Mouse (Mus musculus): Measurements from ENCODE around the gene Tmem171. TPM values are rescaled to one million over a fixed set of nuclear protein-coding genes. Genes with fewer than 3 reads are reported as not detected.

Gene Tmem171
- polyA plus RNA-seq, 1 experiment: not detected

GRCm38 (mm10) chr13:98683412-98683811 is 11.2 kb downstream of the Tmem171 start:
- no peaks in the 10 kb centered on the region for H3K36me3 ChIP-seq (replicated peaks; ENCODE audit: low read length)
- peaks cover 18% of the 10 kb centered on the region for H3K27me3 ChIP-seq (replicated peaks)

DNA sequence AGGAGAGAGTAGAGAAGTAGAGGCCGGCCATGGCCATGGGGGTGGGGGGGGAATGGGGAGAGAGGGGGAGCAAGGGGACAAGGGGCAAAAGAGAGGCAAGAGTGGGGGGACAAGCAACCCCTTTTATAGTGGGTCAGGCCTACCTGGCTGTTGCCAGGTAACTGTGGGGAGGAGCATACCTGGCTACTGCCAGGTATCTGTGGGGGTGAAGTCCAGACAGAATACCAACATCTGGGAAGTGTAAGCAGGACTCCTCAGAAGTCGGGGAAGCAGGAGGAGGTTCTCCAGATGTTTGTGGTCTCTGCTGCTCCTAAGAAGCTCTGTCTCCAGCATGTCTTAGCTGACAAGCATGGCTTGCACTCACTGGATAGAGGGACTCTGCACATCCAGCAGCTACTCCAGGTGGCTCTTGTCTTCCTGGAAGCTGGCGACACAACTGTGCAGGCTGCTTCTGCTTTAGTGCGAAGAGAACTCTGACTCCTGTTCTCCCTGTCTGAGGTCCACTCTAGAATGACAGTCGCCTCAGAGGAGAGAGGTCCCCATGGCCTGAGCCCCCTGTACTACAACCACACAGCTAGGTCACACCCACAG is 14.1 kb downstream of the Tmem171 start:
- no peaks in the 10 kb centered on the region for H3K36me3 ChIP-seq (replicated peaks; ENCODE audit: low read length)
- H3K27me3 ChIP-seq (replicated peaks): peaks cover 16% of the 10 kb centered on the region
- no peaks in the 10 kb centered on the region for H3K9me3 ChIP-seq
- TF ChIP-seq FLI1 (IDR thresholded peaks at IDR 0.05; ENCODE audit: low read length): no peak
- no peak for TF ChIP-seq GATA1 (IDR thresholded peaks at IDR 0.05; ENCODE audit: borderline replicate concordance, low read length)
- no peaks in the 10 kb centered on the region for H3K4me1 ChIP-seq
- H3K4me3 ChIP-seq (replicated peaks): no peak overlapping the region

More at GRCm38 (mm10) chr13:98683412-98683811, 11.2 kb downstream of the Tmem171 start:
- H3K9me3 ChIP-seq: no peaks in the 10 kb centered on the region
- no peaks in the 10 kb centered on the region for H3K4me1 ChIP-seq
- H3K4me3 ChIP-seq (replicated peaks): no peak overlapping the region
- TF ChIP-seq GATA1 (IDR thresholded peaks at IDR 0.05; ENCODE audit: borderline replicate concordance, low read length): no peak
- no peak for TF ChIP-seq FLI1 (IDR thresholded peaks at IDR 0.05; ENCODE audit: low read length)

- H3K4me3 ChIP-seq (replicated peaks): no peak overlapping the region
- no peaks in the 10 kb centered on the region for H3K36me3 ChIP-seq (replicated peaks; ENCODE audit: low read length)
- H3K4me1 ChIP-seq: no peaks in the 10 kb centered on the region
- H3K9me3 ChIP-seq: no peaks in the 10 kb centered on the region
- TF ChIP-seq GATA1 (IDR thresholded peaks at IDR 0.05; ENCODE audit: borderline replicate concordance, low read length) (no peak), FLI1 (IDR thresholded peaks at IDR 0.05; ENCODE audit: low read length) (no peak)
- H3K27me3 ChIP-seq (replicated peaks): peaks cover 16% of the 10 kb centered on the region
Observed at GRCm38 (mm10) chr13:98679631-98680041, 15.0 kb downstream of the Tmem171 start.

GRCm38 (mm10) chr13:98679230-98679629 is 15.4 kb downstream of the Tmem171 start:
- Histone ChIP-seq H3K36me3 (replicated peaks; ENCODE audit: low read length) (no peaks in the 10 kb centered on the region), H3K4me3 (replicated peaks) (no peak overlapping the region), H3K27me3 (replicated peaks) (peaks cover 16% of the 10 kb centered on the region), H3K4me1 (no peaks in the 10 kb centered on the region), H3K9me3 (no peaks in the 10 kb centered on the region)
- TF ChIP-seq GATA1 (IDR thresholded peaks at IDR 0.05; ENCODE audit: borderline replicate concordance, low read length) (no peak), FLI1 (IDR thresholded peaks at IDR 0.05; ENCODE audit: low read length) (no peak)

DNA sequence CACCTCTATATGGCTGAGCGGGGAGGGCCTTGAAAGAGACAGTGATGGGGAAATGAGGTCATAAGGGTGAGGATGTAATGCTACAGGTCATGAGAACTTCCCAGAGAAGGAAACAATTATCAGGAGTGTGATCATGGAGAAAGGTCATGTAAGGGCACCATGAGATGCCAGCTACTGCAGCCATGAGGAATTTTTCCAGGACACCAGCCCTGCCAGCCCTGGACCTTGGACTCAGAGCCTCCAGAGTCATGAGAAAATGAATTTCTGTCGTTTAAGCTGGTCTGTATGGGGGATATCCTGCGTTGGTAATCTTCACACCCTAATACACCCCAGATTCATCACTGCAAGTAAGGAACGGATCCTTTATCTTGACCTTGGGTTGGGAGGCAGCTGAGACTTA is 20.7 kb downstream of the Tmem171 start:
- Histone ChIP-seq H3K27me3 (replicated peaks) (peaks cover 2% of the 10 kb centered on the region), H3K4me3 (replicated peaks) (no peak overlapping the region), H3K36me3 (replicated peaks; ENCODE audit: low read length) (no peaks in the 10 kb centered on the region), H3K4me1 (no peaks in the 10 kb centered on the region), H3K9me3 (peaks cover 11% of the 10 kb centered on the region)
- TF ChIP-seq FLI1 (IDR thresholded peaks at IDR 0.05; ENCODE audit: low read length) (no peak), GATA1 (IDR thresholded peaks at IDR 0.05; ENCODE audit: borderline replicate concordance, low read length) (no peak)

GRCm38 (mm10) chr13:98669296-98669695 is 25.3 kb downstream of the Tmem171 start:
- TF ChIP-seq FLI1 (IDR thresholded peaks at IDR 0.05; ENCODE audit: low read length): no peak
- no peak for TF ChIP-seq GATA1 (IDR thresholded peaks at IDR 0.05; ENCODE audit: borderline replicate concordance, low read length)
- H3K4me1 ChIP-seq: no peaks in the 10 kb centered on the region
- peaks cover 11% of the 10 kb centered on the region for H3K9me3 ChIP-seq
- H3K36me3 ChIP-seq (replicated peaks; ENCODE audit: low read length): no peaks in the 10 kb centered on the region
- H3K27me3 ChIP-seq (replicated peaks): no peaks in the 10 kb centered on the region
- no peak overlapping the region for H3K4me3 ChIP-seq (replicated peaks)

DNA sequence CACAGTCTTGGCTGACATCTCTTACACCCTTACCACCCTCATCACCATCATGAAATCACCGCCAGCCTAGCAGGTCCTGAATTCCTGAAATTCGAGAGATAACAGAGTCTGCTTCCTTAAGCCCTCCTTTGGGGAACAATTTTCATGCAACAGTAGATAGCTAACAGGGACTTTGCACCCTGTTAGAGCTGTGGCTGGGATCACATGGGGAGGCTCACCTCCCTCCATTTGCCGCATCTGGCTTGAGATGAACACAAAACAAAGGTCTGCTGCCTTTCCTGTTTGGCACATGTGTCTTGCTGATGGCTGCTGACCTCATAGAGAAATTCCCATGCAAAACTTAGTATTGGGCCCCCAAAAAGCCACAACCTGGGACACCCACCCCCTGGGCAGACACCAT is 27.3 kb downstream of the Tmem171 start:
- no peak for TF ChIP-seq GATA1 (IDR thresholded peaks at IDR 0.05; ENCODE audit: borderline replicate concordance, low read length)
- TF ChIP-seq FLI1 (IDR thresholded peaks at IDR 0.05; ENCODE audit: low read length): no peak
- Histone ChIP-seq H3K4me3 (replicated peaks) (no peak overlapping the region), H3K4me1 (no peaks in the 10 kb centered on the region)

DNA sequence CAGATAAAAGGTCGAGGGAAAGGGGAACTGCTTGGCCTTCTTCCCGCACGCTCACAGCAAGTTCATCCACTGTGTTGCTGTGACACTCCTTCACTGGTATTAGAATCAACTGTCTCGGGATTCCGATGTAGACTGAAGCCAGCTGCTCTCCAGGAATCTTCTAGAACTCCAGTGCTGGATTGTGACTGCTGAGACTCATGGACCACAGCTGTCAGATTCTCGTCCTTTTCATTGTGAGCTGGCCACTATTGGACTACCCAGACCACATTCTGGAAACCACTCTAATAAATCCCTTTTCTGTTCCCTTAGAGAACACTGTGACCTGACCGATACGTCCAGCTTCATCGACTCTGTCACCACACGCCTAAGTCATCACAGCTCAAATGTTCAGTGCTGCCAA is 29.4 kb downstream of the Tmem171 start:
- TF ChIP-seq GATA1 (IDR thresholded peaks at IDR 0.05; ENCODE audit: borderline replicate concordance, low read length) (no peak), FLI1 (IDR thresholded peaks at IDR 0.05; ENCODE audit: low read length) (no peak)
- Histone ChIP-seq H3K9me3 (peaks cover 15% of the 10 kb centered on the region), H3K4me3 (replicated peaks) (no peak overlapping the region), H3K4me1 (no peaks in the 10 kb centered on the region), H3K27me3 (replicated peaks) (no peaks in the 10 kb centered on the region), H3K36me3 (replicated peaks; ENCODE audit: low read length) (no peaks in the 10 kb centered on the region)

More for the DNA sequence above, 27.3 kb downstream of the Tmem171 start:
- Histone ChIP-seq H3K27me3 (replicated peaks) (no peaks in the 10 kb centered on the region), H3K36me3 (replicated peaks; ENCODE audit: low read length) (no peaks in the 10 kb centered on the region), H3K9me3 (peaks cover 5% of the 10 kb centered on the region)

- no peaks in the 10 kb centered on the region for H3K36me3 ChIP-seq (replicated peaks; ENCODE audit: low read length)
- no peak for TF ChIP-seq GATA1 (IDR thresholded peaks at IDR 0.05; ENCODE audit: borderline replicate concordance, low read length)
- no peak for TF ChIP-seq FLI1 (IDR thresholded peaks at IDR 0.05; ENCODE audit: low read length)
- no peak overlapping the region for H3K4me3 ChIP-seq (replicated peaks)
- H3K27me3 ChIP-seq (replicated peaks): peaks cover 4% of the 10 kb centered on the region
- no peaks in the 10 kb centered on the region for H3K4me1 ChIP-seq
- peaks cover 20% of the 10 kb centered on the region for H3K9me3 ChIP-seq
Observed at GRCm38 (mm10) chr13:98662173-98662675, 32.4 kb downstream of the Tmem171 start.

GRCm38 (mm10) chr13:98656034-98656471 is 38.6 kb downstream of the Tmem171 start:
- Histone ChIP-seq H3K36me3 (replicated peaks; ENCODE audit: low read length) (no peaks in the 10 kb centered on the region), H3K4me3 (replicated peaks) (no peak overlapping the region), H3K4me1 (no peaks in the 10 kb centered on the region), H3K9me3 (0 out of 2 replicates have a peak, but pooled peaks cover 5% of the 10 kb centered on the region), H3K27me3 (replicated peaks) (peaks cover 4% of the 10 kb centered on the region)
- TF ChIP-seq FLI1 (IDR thresholded peaks at IDR 0.05; ENCODE audit: low read length) (no peak), GATA1 (IDR thresholded peaks at IDR 0.05; ENCODE audit: borderline replicate concordance, low read length) (no peak)
